Mouse (Mus musculus) midbrain, embryonic 12.5 days (tissue): ENCODE data around the gene Dirc2. TPM values are rescaled to one million over a fixed set of nuclear protein-coding genes. Genes with fewer than 3 reads are reported as not detected.

Experiments
- ATAC-seq: fragments of 200-750 bp; cut with Nextera tagmentation; 2 replicates; pipeline ENCODE4 v1.8.0; 2017; ENCODE audit warnings: low read depth, moderate TSS enrichment, moderate library complexity; ENCODE audit not compliant: low FRiP score
- H3K27ac ChIP-seq: fragments of 300-500 bp; sonication (generic); replicated peaks from 2 replicates; pipeline ENCODE4 v1.5.1; 2016; ENCODE audit warnings: mild to moderate bottlenecking
- H3K27me3 ChIP-seq: fragments of 300-500 bp; sonication (generic); 2 replicates; pipeline ENCODE4 v1.6.1; 2016; ENCODE audit warnings: mild to moderate bottlenecking
- H3K36me3 ChIP-seq: fragments of 300-500 bp; sonication (generic); 2 replicates; pipeline ENCODE4 v1.6.1; 2016
- H3K4me1 ChIP-seq: fragments of 300-500 bp; sonication (generic); 2 replicates; pipeline ENCODE4 v1.6.1; 2016
- H3K4me2 ChIP-seq: fragments of 300-500 bp; sonication (generic); replicated peaks from 2 replicates; pipeline ENCODE4 v1.6.1; 2016; ENCODE audit warnings: mild to moderate bottlenecking, moderate library complexity
- H3K4me3 ChIP-seq: fragments of 300-500 bp; sonication (generic); 2 replicates; pipeline ENCODE4 v1.5.1; 2016; ENCODE audit warnings: mild to moderate bottlenecking
- H3K9ac ChIP-seq: fragments of 300-500 bp; sonication (generic); replicated peaks from 2 replicates; pipeline ENCODE4 v1.6.1; 2016; ENCODE audit warnings: mild to moderate bottlenecking, moderate library complexity
- H3K9me3 ChIP-seq: fragments of 300-500 bp; sonication (generic); 2 replicates; pipeline ENCODE4 v1.6.1; 2016; ENCODE audit warnings: mild to moderate bottlenecking
- WGBS: fragments of 180-500 bp; shearing (Covaris S2); methylation state at CpG from one replicate; pipeline ENCODE4 v1.1.7; 2016; 5-methylcytosine and 5-hydroxymethylcytosine counted together
- polyA plus RNA-seq: library from polyadenylated mRNA; unstranded; fragments of >200 nt; fragmentation: Nextera tagmentation; extraction: Ambion mirVana; gene quantifications from 2 replicates; pipeline ENCODE4 v1.2.1, GENCODE M21; 2016

The Dirc2 gene
- polyA plus RNA-seq, 1 experiment from 2014 or later: 24.5 TPM

GRCm38 (mm10) chr16:35729151-35729738, 39.9 kb downstream of the Dirc2 start:
- 25% methylated on average over 8 of the region's 8 CpGs for WGBS
- Histone ChIP-seq H3K4me3 (no peak overlapping the region), H3K4me2 (no peak overlapping the region), H3K27ac (peak overlapping the region; percentile 60), H3K4me1 (peaks cover 14% of the 10 kb centered on the region), H3K27me3 (no peaks in the 10 kb centered on the region), H3K9me3 (no peaks in the 10 kb centered on the region), H3K9ac (no peak overlapping the region), H3K36me3 (no peaks in the 10 kb centered on the region)
- peak; percentile 96 for ATAC-seq

GRCm38 (mm10) chr16:35726601-35727000, 42.6 kb downstream of the Dirc2 start:
- Histone ChIP-seq H3K4me3 (no peak overlapping the region), H3K27me3 (no peaks in the 10 kb centered on the region), H3K4me1 (peaks cover 14% of the 10 kb centered on the region), H3K27ac (no peak overlapping the region), H3K36me3 (0 out of 2 replicates have a peak, but pooled peaks cover 4% of the 10 kb centered on the region), H3K4me2 (no peak overlapping the region), H3K9ac (no peak overlapping the region), H3K9me3 (no peaks in the 10 kb centered on the region)
- WGBS: 88% methylated on average over 2 of the region's 2 CpGs
- ATAC-seq: no peak

GRCm38 (mm10) chr16:35724561-35724960, 44.6 kb downstream of the Dirc2 start:
- Histone ChIP-seq H3K9me3 (no peaks in the 10 kb centered on the region), H3K9ac (no peak overlapping the region), H3K27me3 (no peaks in the 10 kb centered on the region), H3K4me3 (no peak overlapping the region), H3K4me2 (no peak overlapping the region), H3K4me1 (peaks cover 11% of the 10 kb centered on the region), H3K27ac (no peak overlapping the region), H3K36me3 (0 out of 2 replicates have a peak, but pooled peaks cover 4% of the 10 kb centered on the region)
- no peak for ATAC-seq
- WGBS: 74% methylated on average over 6 of the region's 6 CpGs

- Histone ChIP-seq H3K4me3 (no peak overlapping the region), H3K9me3 (no peaks in the 10 kb centered on the region), H3K4me1 (no peaks in the 10 kb centered on the region), H3K4me2 (no peak overlapping the region), H3K27ac (no peak overlapping the region), H3K9ac (no peak overlapping the region), H3K36me3 (peaks cover 13% of the 10 kb centered on the region; the same call in 1 of the 2 replicates), H3K27me3 (no peaks in the 10 kb centered on the region)
- 80% methylated on average over 5 of the region's 5 CpGs for WGBS
- no peak for ATAC-seq
These were observed 51.4 kb downstream of the Dirc2 start for GRCm38 (mm10) chr16:35717761-35718160.

- H3K4me1 ChIP-seq: no peaks in the 10 kb centered on the region
- no peak overlapping the region for H3K27ac ChIP-seq
- no peak overlapping the region for H3K9ac ChIP-seq
- H3K27me3 ChIP-seq: no peaks in the 10 kb centered on the region
- 77% methylated on average over 3 of the region's 3 CpGs for WGBS
- no peak overlapping the region for H3K4me2 ChIP-seq
- H3K36me3 ChIP-seq: peaks cover 9% of the 10 kb centered on the region; the same call in 1 of the 2 replicates
- no peak for ATAC-seq
- H3K9me3 ChIP-seq: no peaks in the 10 kb centered on the region
- H3K4me3 ChIP-seq: no peak overlapping the region
These were observed 52.9 kb downstream of the Dirc2 start for GRCm38 (mm10) chr16:35716257-35716656.

GRCm38 (mm10) chr16:35715771-35716170, 53.4 kb downstream of the Dirc2 start:
- Histone ChIP-seq H3K36me3 (peaks cover 9% of the 10 kb centered on the region; the same call in 1 of the 2 replicates), H3K9ac (no peak overlapping the region), H3K27me3 (no peaks in the 10 kb centered on the region), H3K4me2 (no peak overlapping the region), H3K4me1 (peaks cover 3% of the 10 kb centered on the region; the same call in 1 of the 2 replicates), H3K4me3 (no peak overlapping the region), H3K27ac (no peak overlapping the region), H3K9me3 (no peaks in the 10 kb centered on the region)
- WGBS: 92% methylated on average over 5 of the region's 5 CpGs
- ATAC-seq: no peak

- Histone ChIP-seq H3K36me3 (peaks cover 9% of the 10 kb centered on the region; the same call in 1 of the 2 replicates), H3K27me3 (no peaks in the 10 kb centered on the region), H3K9ac (no peak overlapping the region), H3K4me3 (no peak overlapping the region), H3K4me1 (peaks cover 6% of the 10 kb centered on the region; the same call in 1 of the 2 replicates), H3K27ac (no peak overlapping the region), H3K4me2 (no peak overlapping the region), H3K9me3 (no peaks in the 10 kb centered on the region)
- no peak for ATAC-seq
- WGBS: 54% methylated on average over 6 of the region's 6 CpGs
These were observed 53.8 kb downstream of the Dirc2 start for GRCm38 (mm10) chr16:35715350-35715749.

- no peak for ATAC-seq
- H3K4me3 ChIP-seq: no peak overlapping the region
- no peak overlapping the region for H3K27ac ChIP-seq
- no peaks in the 10 kb centered on the region for H3K9me3 ChIP-seq
- 91% methylated on average over 7 of the region's 7 CpGs for WGBS
- H3K4me2 ChIP-seq: no peak overlapping the region
- H3K9ac ChIP-seq: no peak overlapping the region
- H3K27me3 ChIP-seq: no peaks in the 10 kb centered on the region
- H3K36me3 ChIP-seq: peaks cover 9% of the 10 kb centered on the region; the same call in 1 of the 2 replicates
- peaks cover 6% of the 10 kb centered on the region; the same call in 1 of the 2 replicates for H3K4me1 ChIP-seq
These were observed 54.5 kb downstream of the Dirc2 start for GRCm38 (mm10) chr16:35714689-35715088.

GRCm38 (mm10) chr16:35713606-35714005, 55.5 kb downstream of the Dirc2 start:
- 89% methylated on average over 7 of the region's 7 CpGs for WGBS
- H3K9ac ChIP-seq: no peak overlapping the region
- H3K4me3 ChIP-seq: no peak overlapping the region
- no peak overlapping the region for H3K27ac ChIP-seq
- no peak overlapping the region for H3K4me2 ChIP-seq
- no peaks in the 10 kb centered on the region for H3K27me3 ChIP-seq
- no peaks in the 10 kb centered on the region for H3K9me3 ChIP-seq
- H3K4me1 ChIP-seq: peaks cover 6% of the 10 kb centered on the region; the same call in 1 of the 2 replicates
- no peak for ATAC-seq
- H3K36me3 ChIP-seq: peaks cover 3% of the 10 kb centered on the region; the same call in 1 of the 2 replicates

GRCm38 (mm10) chr16:35711004-35711403, 58.2 kb downstream of the Dirc2 start:
- H3K4me3 ChIP-seq: no peak overlapping the region
- no peak overlapping the region for H3K4me2 ChIP-seq
- H3K9ac ChIP-seq: no peak overlapping the region
- H3K27ac ChIP-seq: no peak overlapping the region
- WGBS: 74% methylated on average over 7 of the region's 7 CpGs
- H3K36me3 ChIP-seq: no peaks in the 10 kb centered on the region
- peaks cover 6% of the 10 kb centered on the region; the same call in 1 of the 2 replicates for H3K4me1 ChIP-seq
- no peak for ATAC-seq
- H3K27me3 ChIP-seq: no peaks in the 10 kb centered on the region
- H3K9me3 ChIP-seq: no peaks in the 10 kb centered on the region

GRCm38 (mm10) chr16:35707004-35707403, 62.2 kb downstream of the Dirc2 start:
- ATAC-seq: no peak

GRCm38 (mm10) chr16:35704796-35705195, 64.4 kb downstream of the Dirc2 start:
- WGBS: 74% methylated on average over 14 of the region's 14 CpGs

More at GRCm38 (mm10) chr16:35707004-35707403, 62.2 kb downstream of the Dirc2 start:
- Histone ChIP-seq H3K4me1 (peaks cover 9% of the 10 kb centered on the region), H3K36me3 (no peaks in the 10 kb centered on the region), H3K4me3 (no peak overlapping the region), H3K27me3 (peaks cover 5% of the 10 kb centered on the region; the same call in 1 of the 2 replicates), H3K9me3 (no peaks in the 10 kb centered on the region), H3K27ac (no peak overlapping the region), H3K9ac (no peak overlapping the region), H3K4me2 (no peak overlapping the region)
- WGBS: 94% methylated on average over 5 of the region's 5 CpGs

More at GRCm38 (mm10) chr16:35704796-35705195, 64.4 kb downstream of the Dirc2 start:
- Histone ChIP-seq H3K27me3 (peaks cover 5% of the 10 kb centered on the region; the same call in 1 of the 2 replicates), H3K27ac (no peak overlapping the region), H3K4me2 (no peak overlapping the region), H3K9me3 (no peaks in the 10 kb centered on the region), H3K4me3 (no peak overlapping the region), H3K4me1 (peaks cover 4% of the 10 kb centered on the region; the same call in 1 of the 2 replicates), H3K36me3 (no peaks in the 10 kb centered on the region), H3K9ac (no peak overlapping the region)
- no peak for ATAC-seq
